Mouse (Mus musculus) neural tube, embryonic 14.5 days (tissue): ENCODE data around the gene Rassf1. TPM values are rescaled to one million over a fixed set of nuclear protein-coding genes. Genes with fewer than 3 reads are reported as not detected.
"Not testable (repeated sequence)": the region's sequence is repeated elsewhere in the genome, so short reads cannot be mapped to it uniquely, and the experiment has no call there.

Source experiments
- ATAC-seq: fragments of 200-750 bp; cut with Nextera tagmentation; 2 replicates; pipeline ENCODE4 v1.8.0; 2017; ENCODE audit warnings: low read depth, mild to moderate bottlenecking, moderate TSS enrichment, moderate library complexity
- H3K27ac ChIP-seq: fragments of 300-500 bp; sonication (generic); 2 replicates; pipeline ENCODE4 v1.5.1; 2014; ENCODE audit warnings: low read depth, mild to moderate bottlenecking, control low read depth, low read length, moderate library complexity, mixed read lengths
- H3K27me3 ChIP-seq: fragments of 300-500 bp; sonication (generic); 2 replicates; pipeline ENCODE4 v1.6.1; 2014; ENCODE audit warnings: low read length; ENCODE audit not compliant: control insufficient read depth, insufficient read depth
- H3K36me3 ChIP-seq: fragments of 300-500 bp; sonication (generic); 2 replicates; pipeline ENCODE4 v1.6.1; 2014; ENCODE audit warnings: low read length, mixed read lengths; ENCODE audit not compliant: control insufficient read depth, insufficient read depth
- H3K4me1 ChIP-seq: fragments of 300-500 bp; sonication (generic); 2 replicates; pipeline ENCODE4 v1.6.1; 2014; ENCODE audit warnings: low read length; ENCODE audit not compliant: control insufficient read depth, insufficient read depth
- H3K4me2 ChIP-seq: fragments of 300-500 bp; sonication (generic); 2 replicates; pipeline ENCODE4 v1.6.1; 2014; ENCODE audit warnings: mild to moderate bottlenecking, low read depth, low read length, control low read depth
- H3K4me3 ChIP-seq: fragments of 300-500 bp; sonication (generic); 2 replicates; pipeline ENCODE4 v1.5.1; 2014; ENCODE audit warnings: low read depth, low read length, control low read depth, mixed read lengths
- H3K9ac ChIP-seq: fragments of 300-500 bp; sonication (generic); replicated peaks from 2 replicates; pipeline ENCODE4 v1.6.1; 2014; ENCODE audit warnings: low read depth, mild to moderate bottlenecking, control low read depth, low read length, mixed read lengths
- H3K9me3 ChIP-seq: fragments of 300-500 bp; sonication (generic); 2 replicates; pipeline ENCODE4 v1.6.1; 2016; ENCODE audit warnings: low read length; ENCODE audit not compliant: control insufficient read depth
- WGBS: fragments of 180-500 bp; shearing (Covaris S2); extraction: QIAGEN DNeasy Blood & Tissue Kit; methylation state at CpG from one replicate; pipeline ENCODE4 v1.1.7; 2014; 5-methylcytosine and 5-hydroxymethylcytosine counted together
- polyA plus RNA-seq: library from polyadenylated mRNA; unstranded; fragments of >200 nt; fragmentation: Nextera tagmentation; extraction: Ambion mirVana; gene quantifications from 2 replicates; pipeline ENCODE4 v1.2.1, GENCODE M21; 2014

Rassf1 gene
- polyA plus RNA-seq, 1 experiment from 2014 or later = 34.1 TPM

DNA sequence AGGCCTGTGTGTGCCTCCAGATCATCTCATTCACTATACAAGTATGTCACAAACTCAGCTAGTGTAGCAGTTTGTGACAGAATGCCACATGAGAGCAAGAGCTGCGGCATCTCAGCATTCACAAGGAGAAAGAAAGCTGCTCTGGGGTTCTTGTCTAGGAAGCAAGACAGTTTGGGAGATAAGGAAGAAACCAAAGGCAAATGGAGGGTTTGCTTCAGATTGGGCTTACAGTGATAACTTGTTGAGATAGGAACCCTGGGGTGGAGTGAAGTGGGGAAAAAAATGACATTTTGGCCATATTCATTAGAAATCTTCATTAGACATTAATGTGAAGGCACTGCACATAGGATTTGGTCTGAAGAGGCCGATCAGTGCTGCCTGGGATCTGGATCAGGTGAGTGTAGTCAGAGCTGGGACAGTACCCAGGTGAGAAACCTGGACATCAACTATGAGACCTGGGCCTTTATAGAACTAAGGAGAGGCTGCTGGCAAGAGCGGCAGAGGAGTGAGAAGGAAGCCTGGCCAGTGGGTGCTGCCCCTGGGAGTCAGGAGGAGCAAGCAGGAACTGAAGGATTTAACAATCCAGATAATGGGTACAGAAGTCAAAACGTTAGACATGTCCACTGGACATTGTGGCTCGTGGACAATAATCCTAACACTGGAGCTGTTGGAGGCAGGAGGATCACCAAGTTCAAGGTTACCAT lies 1.5 kb downstream of the Rassf1 start:
- Histone ChIP-seq H3K36me3 (peaks cover 5% of the 10 kb centered on the region; the same call in 1 of the 2 replicates), H3K4me3 (no peak overlapping the region), H3K9me3 (no peaks in the 10 kb centered on the region), H3K27ac (no peak overlapping the region), H3K9ac (no peak overlapping the region), H3K4me1 (peaks cover 17% of the 10 kb centered on the region), H3K27me3 (peaks cover 24% of the 10 kb centered on the region), H3K4me2 (peak overlapping the region; percentile 96)
- WGBS = 82% methylated on average over 5 of the region's 5 CpGs
- no peak for ATAC-seq

DNA sequence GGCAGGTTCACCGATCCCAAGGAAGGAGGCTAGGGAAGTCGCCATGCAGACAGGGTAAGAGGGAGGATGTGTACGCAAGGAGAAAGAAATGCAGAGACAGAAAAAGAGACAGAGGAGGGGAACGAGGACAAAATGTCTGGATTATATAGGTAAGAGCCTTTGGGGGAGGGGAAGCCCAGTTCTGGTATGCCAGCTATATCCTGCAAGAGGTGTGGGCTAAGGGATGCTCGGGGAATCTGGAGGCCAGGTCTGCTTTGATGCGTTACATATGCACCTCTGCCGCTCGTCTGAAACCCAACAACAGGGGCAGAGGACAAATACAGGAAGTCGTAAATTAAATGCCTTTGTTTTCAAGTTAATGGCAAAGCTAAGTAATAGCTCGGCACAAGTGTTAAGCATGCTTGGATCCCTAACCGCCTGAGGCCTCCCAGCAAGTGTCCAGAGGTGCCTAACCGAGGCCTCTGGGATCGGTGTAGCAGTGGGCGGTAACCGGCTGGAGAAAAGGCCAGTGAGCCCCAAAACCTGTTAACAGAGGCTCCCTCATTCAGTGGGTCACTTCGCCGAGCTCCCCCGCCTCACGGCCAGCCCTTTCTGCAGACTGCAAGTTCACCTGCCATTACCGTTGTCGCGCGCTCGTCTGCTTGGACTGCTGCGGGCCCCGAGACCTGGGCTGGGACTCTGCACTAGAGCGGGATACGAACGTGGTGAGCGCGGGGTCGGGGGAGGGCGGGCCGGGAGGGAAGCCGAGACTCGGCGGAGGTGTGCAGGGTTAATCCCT lies 2.4 kb downstream of the Rassf1 start:
- Histone ChIP-seq H3K9ac (peak overlapping the region; percentile 72), H3K36me3 (peaks cover 12% of the 10 kb centered on the region), H3K27me3 (peaks cover 24% of the 10 kb centered on the region), H3K9me3 (no peaks in the 10 kb centered on the region), H3K4me1 (peaks cover 17% of the 10 kb centered on the region), H3K27ac (peak overlapping the region; percentile 81), H3K4me3 (peak overlapping the region; percentile 72), H3K4me2 (peak overlapping the region; percentile 96)
- 3% methylated on average over 37 of the region's 37 CpGs for WGBS
- peak; percentile 78 for ATAC-seq

DNA sequence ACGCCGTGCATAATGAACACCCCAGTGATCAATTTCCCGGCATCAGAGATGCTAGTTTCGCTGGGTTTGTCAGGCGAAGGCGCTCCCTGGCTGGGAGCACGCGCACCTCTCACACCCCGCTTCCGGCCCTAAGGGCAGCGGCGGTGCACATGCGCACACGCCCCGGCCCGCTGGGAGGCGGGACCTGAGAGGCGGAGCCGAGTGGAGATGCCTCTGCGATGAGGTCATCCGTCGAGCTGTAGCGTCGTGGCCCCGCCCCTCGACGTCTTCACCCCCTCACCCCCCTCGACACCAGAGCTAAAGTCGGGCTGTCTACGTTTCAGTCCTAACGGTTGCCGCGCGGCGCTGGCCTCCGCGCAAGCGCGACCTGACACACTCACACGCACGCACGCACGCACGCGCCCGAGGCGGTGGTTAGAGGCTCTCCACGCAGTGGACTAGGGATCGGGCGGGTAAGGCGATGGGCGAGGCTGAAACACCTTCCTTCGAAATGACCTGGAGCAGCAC lies 3.0 kb downstream of the Rassf1 start:
- Histone ChIP-seq H3K27me3 (peaks cover 24% of the 10 kb centered on the region), H3K4me3 (peak overlapping the region; percentile 72), H3K4me1 (peaks cover 17% of the 10 kb centered on the region), H3K9me3 (no peaks in the 10 kb centered on the region), H3K4me2 (peak overlapping the region; percentile 96), H3K27ac (peak overlapping the region; percentile 81), H3K9ac (peak overlapping the region; percentile 78), H3K36me3 (peaks cover 18% of the 10 kb centered on the region)
- peak; percentile 93 for ATAC-seq
- WGBS = under 1% methylated on average over 43 of the region's 53 CpGs

DNA sequence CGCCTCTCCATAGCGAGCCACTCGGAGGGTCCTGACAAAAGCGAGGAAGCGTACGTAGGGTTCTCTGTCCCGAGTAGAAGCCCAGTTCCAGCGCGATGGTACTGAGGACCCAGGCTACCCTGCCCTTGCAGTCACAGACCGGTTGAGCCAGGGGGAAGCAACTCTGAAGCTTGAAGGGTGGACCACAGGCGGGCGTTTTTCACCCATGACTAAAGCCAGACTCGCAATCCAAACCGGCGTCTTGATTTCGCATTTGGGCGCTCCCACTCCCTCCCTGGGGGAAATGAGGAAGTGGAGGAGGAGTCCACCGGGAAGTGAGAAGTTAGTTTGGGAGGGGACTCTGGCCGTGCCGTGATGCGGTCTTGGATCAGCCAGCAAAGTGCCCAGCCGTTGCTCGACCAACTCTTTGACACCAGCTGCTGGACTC lies 3.7 kb downstream of the Rassf1 start:
- H3K36me3 ChIP-seq = peaks cover 25% of the 10 kb centered on the region
- peak overlapping the region; percentile 79 for H3K27ac ChIP-seq
- peak overlapping the region; percentile 72 for H3K4me3 ChIP-seq
- no peaks in the 10 kb centered on the region for H3K9me3 ChIP-seq
- peak overlapping the region; percentile 88 for H3K4me2 ChIP-seq
- under 1% methylated on average over 23 of the region's 23 CpGs for WGBS
- ATAC-seq = peak; percentile 30
- peaks cover 24% of the 10 kb centered on the region for H3K27me3 ChIP-seq
- peak overlapping the region; percentile 78 for H3K9ac ChIP-seq
- H3K4me1 ChIP-seq = peaks cover 17% of the 10 kb centered on the region

DNA sequence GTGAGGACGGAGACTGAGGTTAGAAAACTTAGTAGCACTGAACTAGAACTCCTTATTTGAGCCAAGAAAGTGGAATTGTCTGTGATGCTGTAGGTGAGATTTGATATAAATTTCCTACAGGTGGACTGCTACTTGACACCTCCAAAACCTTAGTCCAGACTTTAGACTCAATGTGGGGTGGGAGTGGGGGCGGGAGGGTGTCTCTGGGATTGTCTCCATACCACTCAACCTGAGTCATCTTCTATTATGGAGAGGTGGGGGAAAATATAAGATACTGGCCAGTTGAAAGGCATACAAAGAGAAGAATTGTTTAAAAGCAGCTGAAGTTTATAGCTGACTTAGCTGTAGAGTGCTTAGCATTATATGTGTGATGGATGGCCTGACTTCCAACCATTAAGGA lies 4.3 kb downstream of the Rassf1 start:
- no peak overlapping the region for H3K27ac ChIP-seq
- no peak for ATAC-seq
- peaks cover 17% of the 10 kb centered on the region for H3K4me1 ChIP-seq
- peak overlapping the region; percentile 72 for H3K4me3 ChIP-seq
- H3K4me2 ChIP-seq = peak overlapping the region; percentile 88
- peaks cover 20% of the 10 kb centered on the region for H3K27me3 ChIP-seq
- H3K9me3 ChIP-seq = no peaks in the 10 kb centered on the region
- 45% methylated on average over 2 of the region's 2 CpGs for WGBS
- H3K9ac ChIP-seq = no peak overlapping the region
- H3K36me3 ChIP-seq = peaks cover 30% of the 10 kb centered on the region

DNA sequence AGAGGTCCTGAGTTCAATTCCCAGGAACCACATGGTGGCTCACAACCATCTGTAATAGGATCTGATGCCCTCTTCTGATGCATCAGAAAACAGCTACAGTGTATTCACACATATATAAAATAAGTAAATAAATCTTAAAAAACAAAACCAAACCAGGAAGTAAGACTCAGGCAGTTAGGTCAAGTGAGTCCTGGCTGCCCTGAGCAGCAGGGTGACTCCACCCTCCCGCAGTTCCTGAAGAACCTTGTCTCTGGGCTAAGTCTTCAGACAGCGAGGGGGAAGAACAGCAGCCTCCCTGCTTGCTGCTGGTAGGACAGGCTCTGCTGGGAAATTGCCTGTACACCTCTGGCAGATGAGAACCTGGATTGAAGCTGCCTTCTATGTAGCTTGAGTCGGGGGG lies 5.0 kb downstream of the Rassf1 start:
- H3K36me3 ChIP-seq = peaks cover 36% of the 10 kb centered on the region
- no peaks in the 10 kb centered on the region for H3K9me3 ChIP-seq
- peaks cover 15% of the 10 kb centered on the region for H3K4me1 ChIP-seq
- H3K9ac ChIP-seq = no peak overlapping the region
- ATAC-seq = no peak
- 78% methylated on average over 3 of the region's 3 CpGs for WGBS
- H3K4me2 ChIP-seq = peak overlapping the region; percentile 88; the same call in 1 of the 2 replicates
- H3K27me3 ChIP-seq = peaks cover 17% of the 10 kb centered on the region
- H3K27ac ChIP-seq = no peak overlapping the region
- H3K4me3 ChIP-seq = no peak overlapping the region

DNA sequence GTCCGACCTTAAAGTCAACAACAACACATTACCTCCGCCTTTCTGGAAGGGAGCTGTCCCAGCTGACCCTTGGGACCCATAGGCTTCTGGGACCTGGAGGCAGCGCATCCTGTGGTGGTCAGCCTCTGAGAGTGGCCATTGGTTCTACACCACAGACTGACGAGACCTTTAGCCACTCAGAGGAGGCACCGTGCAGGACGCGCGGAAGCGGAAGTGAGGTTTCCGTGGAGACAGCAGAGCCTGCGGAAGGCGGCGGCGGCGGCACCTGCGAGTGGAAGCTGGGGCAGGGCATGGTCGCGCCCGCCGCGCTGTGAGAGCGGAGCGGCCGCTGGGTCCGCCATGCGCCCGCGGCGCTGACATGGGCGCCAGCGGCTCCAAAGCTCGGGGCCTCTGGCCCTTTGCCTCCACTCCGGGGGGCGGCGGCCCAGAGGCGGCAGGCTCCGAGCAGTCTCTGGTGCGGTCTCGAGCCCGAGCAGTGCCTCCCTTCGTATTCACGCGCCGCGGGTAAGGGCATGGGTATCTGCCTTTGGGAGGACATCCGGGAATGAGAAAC lies 11.8 kb downstream of the Rassf1 start, which contains the start of gene Tusc2:
Tusc2 (plus strand) TSS at position 227 of the 553 bp plus-strand sequence.
- peak; percentile 95 for ATAC-seq
- Histone ChIP-seq H3K4me2 (peak within 1 kb of the TSS; percentile 84), H3K27me3 (no peaks in the 10 kb centered on the region), H3K4me3 (peak within 1 kb of the TSS; percentile 90), H3K36me3 (peaks cover 44% of the 10 kb centered on the region), H3K9me3 (no peaks in the 10 kb centered on the region), H3K9ac (peak within 1 kb of the TSS; percentile 86), H3K4me1 (peaks cover 25% of the 10 kb centered on the region), H3K27ac (peak within 1 kb of the TSS; percentile 73)
- WGBS = under 1% methylated on average over 41 of the region's 46 CpGs

DNA sequence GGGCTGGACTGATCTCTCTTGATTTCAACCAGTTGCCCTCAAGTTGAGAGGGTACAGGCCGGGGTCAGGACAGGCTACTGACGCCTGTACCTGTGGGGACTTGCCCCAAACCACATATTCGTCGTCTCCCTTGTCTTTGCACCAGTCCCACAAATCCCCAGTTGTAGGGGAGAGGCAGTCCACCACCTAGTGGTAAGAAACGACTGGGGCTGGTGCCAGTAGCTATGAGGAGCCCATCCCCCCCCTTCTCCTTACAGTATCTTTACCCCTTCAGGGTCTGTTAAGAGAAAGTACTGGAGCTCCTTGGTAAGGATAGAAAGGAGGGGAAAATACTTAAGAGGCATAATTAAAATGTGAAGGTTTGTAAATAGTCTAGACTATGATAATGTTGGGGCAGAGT lies 14.2 kb downstream of the Rassf1 start:
- not testable (repeated sequence) for H3K27me3 ChIP-seq
- 53% methylated on average over 5 of the region's 5 CpGs for WGBS

More for the DNA sequence above, 14.2 kb downstream of the Rassf1 start:
- H3K4me2 ChIP-seq, H3K9ac ChIP-seq, H3K27ac ChIP-seq, ATAC-seq, H3K4me3 ChIP-seq, H3K9me3 ChIP-seq: not testable (repeated sequence)
- Histone ChIP-seq H3K4me1 (peaks cover 38% of the 10 kb centered on the region), H3K36me3 (peaks cover 22% of the 10 kb centered on the region)
